Mouse (Mus musculus): ENCODE measurements at regions not wholly inside any gene's neighbourhood (a gene's known extent, or its start where the extent isn't known, plus 50 kb on each side); places are given as distances from the start of the nearest gene placed in this dataset.

DNA sequence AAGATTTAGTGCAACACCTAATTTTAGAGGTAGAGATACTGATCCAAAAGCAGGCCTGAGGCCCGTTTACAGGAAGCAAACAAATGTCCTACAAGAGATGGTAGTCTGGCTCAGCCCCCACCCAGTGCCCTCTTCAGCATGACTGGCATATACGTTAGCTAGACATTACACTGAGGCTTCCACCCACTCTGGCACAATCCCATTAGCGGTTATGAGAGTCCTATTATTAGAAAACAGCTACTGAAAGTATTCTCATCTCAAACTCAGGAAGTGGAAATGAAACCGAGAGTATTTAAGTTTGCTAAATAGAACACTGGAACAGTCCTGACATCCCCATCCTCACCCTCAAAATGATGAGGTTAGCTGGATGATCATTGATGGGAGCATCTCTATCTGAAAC lies 192.3 kb upstream of the Nrp1 start:
- in situ Hi-C loops (cut with MboI; ENCODE audit: low sequenced_read_pairs in 2 of 2, unreplicated experiment in 2 of 2), result no loop called here
- TF ChIP-seq ZC3H11A (IDR thresholded peaks at IDR 0.05; ENCODE audit: borderline replicate concordance, low read depth, low read length) (no peak), ZNF384 (IDR thresholded peaks at IDR 0.05; ENCODE audit: low read depth, low read length) (no peak)
- H3K9me3 ChIP-seq (ENCODE audit: control insufficient read depth, insufficient read depth, low read depth, low read length), result no peaks in the 10 kb centered on the region
- H3K4me1 ChIP-seq (ENCODE audit: control insufficient read depth in 2 of 2, insufficient read depth in 2 of 2, low read length in 2 of 2, poor library complexity in 1 of 2), result no peaks in the 10 kb centered on the region
- DNase-seq (ENCODE audit: low read depth, low spot score), result no peak
- H3K4me3 ChIP-seq (ENCODE audit: insufficient read depth in 1 of 2, low read depth in 1 of 2, low read length in 2 of 2, poor library complexity in 1 of 2, severe bottlenecking in 1 of 2), result no peak overlapping the region
- H3K27ac ChIP-seq (ENCODE audit: insufficient read depth, low read depth, low read length, poor library complexity, severe bottlenecking), result no peak overlapping the region
- no peak overlapping the region for H3K9ac ChIP-seq (ENCODE audit: insufficient read depth, low read depth, low read length, poor library complexity, severe bottlenecking)
- no peaks in the 10 kb centered on the region for H3K36me3 ChIP-seq (ENCODE audit: control insufficient read depth, insufficient read depth, low read length, poor library complexity, severe bottlenecking)

DNA sequence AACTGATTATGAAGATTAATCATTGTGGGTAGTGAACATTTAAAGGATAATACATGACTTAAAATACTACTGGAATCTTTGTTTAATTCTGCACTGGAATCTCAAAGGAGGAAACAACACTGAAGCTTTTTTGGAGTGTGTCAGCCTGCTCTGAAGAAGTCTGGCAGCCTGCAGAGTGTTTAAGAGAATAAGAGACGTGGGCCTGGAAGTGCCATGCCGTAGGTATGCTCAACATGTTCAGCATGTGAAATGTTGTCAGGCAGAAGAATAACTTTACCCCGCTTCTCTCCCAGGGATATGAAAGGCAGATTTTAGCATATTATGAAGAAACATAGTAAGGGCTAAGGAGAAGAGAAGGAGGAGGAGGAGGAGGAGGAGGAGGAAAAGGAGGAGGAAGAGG lies 189.6 kb upstream of the Nrp1 start:
- no peak overlapping the region for H3K27ac ChIP-seq (ENCODE audit: insufficient read depth, low read depth, low read length, poor library complexity, severe bottlenecking)
- in situ Hi-C loops (cut with MboI; ENCODE audit: low sequenced_read_pairs in 2 of 2, unreplicated experiment in 2 of 2), result no loop called here
- no peaks in the 10 kb centered on the region for H3K36me3 ChIP-seq (ENCODE audit: control insufficient read depth, insufficient read depth, low read length, poor library complexity, severe bottlenecking)
- H3K9me3 ChIP-seq (ENCODE audit: control insufficient read depth, insufficient read depth, low read depth, low read length), result no peaks in the 10 kb centered on the region
- TF ChIP-seq ZNF384 (IDR thresholded peaks at IDR 0.05; ENCODE audit: low read depth, low read length) (no peak), ZC3H11A (IDR thresholded peaks at IDR 0.05; ENCODE audit: borderline replicate concordance, low read depth, low read length) (no peak), CHD2 (IDR thresholded peaks at IDR 0.05; ENCODE audit: low read depth, low read length) (no peak), MAFK (IDR thresholded peaks at IDR 0.05; ENCODE audit: insufficient read depth, low read depth, low read length) (no peak), HCFC1 (IDR thresholded peaks at IDR 0.05; ENCODE audit: borderline replicate concordance, insufficient read depth, low read length) (no peak)
- DNase-seq (ENCODE audit: low read depth, low spot score), result no peak
- H3K4me1 ChIP-seq (ENCODE audit: control insufficient read depth in 2 of 2, insufficient read depth in 2 of 2, low read length in 2 of 2, poor library complexity in 1 of 2), result no peaks in the 10 kb centered on the region
- H3K9ac ChIP-seq (ENCODE audit: insufficient read depth, low read depth, low read length, poor library complexity, severe bottlenecking), result no peak overlapping the region
- no peak overlapping the region for H3K4me3 ChIP-seq (ENCODE audit: insufficient read depth in 1 of 2, low read depth in 1 of 2, low read length in 2 of 2, poor library complexity in 1 of 2, severe bottlenecking in 1 of 2)

GRCm38 (mm10) chr8:128171116-128171515 lies 187.3 kb upstream of the Nrp1 start:
- no peak overlapping the region for H3K9ac ChIP-seq (ENCODE audit: insufficient read depth, low read depth, low read length, poor library complexity, severe bottlenecking)
- TF ChIP-seq ZC3H11A (IDR thresholded peaks at IDR 0.05; ENCODE audit: borderline replicate concordance, low read depth, low read length), result no peak
- no peak for TF ChIP-seq ZNF384 (IDR thresholded peaks at IDR 0.05; ENCODE audit: low read depth, low read length)
- TF ChIP-seq HCFC1 (IDR thresholded peaks at IDR 0.05; ENCODE audit: borderline replicate concordance, insufficient read depth, low read length), result no peak
- H3K27ac ChIP-seq (ENCODE audit: insufficient read depth, low read depth, low read length, poor library complexity, severe bottlenecking), result no peak overlapping the region
- H3K9me3 ChIP-seq (ENCODE audit: control insufficient read depth, insufficient read depth, low read depth, low read length), result no peaks in the 10 kb centered on the region
- H3K4me1 ChIP-seq (ENCODE audit: control insufficient read depth in 2 of 2, insufficient read depth in 2 of 2, low read length in 2 of 2, poor library complexity in 1 of 2), result no peaks in the 10 kb centered on the region
- H3K4me3 ChIP-seq (ENCODE audit: insufficient read depth in 1 of 2, low read depth in 1 of 2, low read length in 2 of 2, poor library complexity in 1 of 2, severe bottlenecking in 1 of 2), result no peak overlapping the region
- in situ Hi-C loops (cut with MboI; ENCODE audit: low sequenced_read_pairs in 2 of 2, unreplicated experiment in 2 of 2), result no loop called here
- DNase-seq (ENCODE audit: low read depth, low spot score), result no peak
- H3K36me3 ChIP-seq (ENCODE audit: control insufficient read depth, insufficient read depth, low read length, poor library complexity, severe bottlenecking), result no peaks in the 10 kb centered on the region

GRCm38 (mm10) chr8:128180214-128180613 lies 178.2 kb upstream of the Nrp1 start:
- H3K4me1 ChIP-seq (ENCODE audit: control insufficient read depth in 2 of 2, insufficient read depth in 2 of 2, low read length in 2 of 2, poor library complexity in 1 of 2), result peaks cover 0 to 3% of the 10 kb centered on the region in 2 experiments; a peak in 1 of 4 replicates
- H3K9ac ChIP-seq (ENCODE audit: insufficient read depth, low read depth, low read length, poor library complexity, severe bottlenecking), result no peak overlapping the region
- H3K9me3 ChIP-seq (ENCODE audit: control insufficient read depth, insufficient read depth, low read depth, low read length), result no peaks in the 10 kb centered on the region
- H3K27ac ChIP-seq (ENCODE audit: insufficient read depth, low read depth, low read length, poor library complexity, severe bottlenecking), result no peak overlapping the region
- no peak overlapping the region for H3K4me3 ChIP-seq (ENCODE audit: insufficient read depth in 1 of 2, low read depth in 1 of 2, low read length in 2 of 2, poor library complexity in 1 of 2, severe bottlenecking in 1 of 2)
- TF ChIP-seq CHD2 (IDR thresholded peaks at IDR 0.05; ENCODE audit: low read depth, low read length), result no peak
- no peak for TF ChIP-seq MAFK (IDR thresholded peaks at IDR 0.05; ENCODE audit: insufficient read depth, low read depth, low read length)
- no peak for TF ChIP-seq ZC3H11A (IDR thresholded peaks at IDR 0.05; ENCODE audit: borderline replicate concordance, low read depth, low read length)
- TF ChIP-seq ZNF384 (IDR thresholded peaks at IDR 0.05; ENCODE audit: low read depth, low read length), result no peak
- TF ChIP-seq HCFC1 (IDR thresholded peaks at IDR 0.05; ENCODE audit: borderline replicate concordance, insufficient read depth, low read length), result no peak
- DNase-seq (ENCODE audit: low read depth, low spot score), result no peak
- in situ Hi-C loops (cut with MboI; ENCODE audit: low sequenced_read_pairs in 2 of 2, unreplicated experiment in 2 of 2), result no loop called here
- H3K36me3 ChIP-seq (ENCODE audit: control insufficient read depth, insufficient read depth, low read length, poor library complexity, severe bottlenecking), result no peaks in the 10 kb centered on the region

DNA sequence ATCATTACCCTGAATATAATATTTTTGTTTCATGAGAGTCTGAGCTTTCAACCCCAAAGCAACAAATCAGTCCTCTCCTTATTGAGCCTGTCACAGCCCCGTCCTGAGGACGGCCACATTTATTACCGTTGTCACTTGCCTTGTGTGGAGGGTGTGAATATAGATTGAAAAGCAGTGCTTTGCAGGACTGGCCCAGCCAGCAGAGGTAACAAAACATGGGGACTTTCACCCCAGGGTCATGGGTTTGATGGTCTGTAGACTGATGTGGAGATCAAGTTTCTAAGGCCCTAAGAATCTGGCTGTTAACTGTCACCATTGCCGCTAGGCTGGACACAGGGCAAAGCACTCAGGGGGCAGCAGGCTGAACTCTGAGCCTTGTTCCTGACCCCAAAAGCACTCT lies 175.3 kb upstream of the Nrp1 start:
- no peak overlapping the region for H3K27ac ChIP-seq (ENCODE audit: insufficient read depth, low read depth, low read length, poor library complexity, severe bottlenecking)
- no peak overlapping the region for H3K4me3 ChIP-seq (ENCODE audit: insufficient read depth in 1 of 2, low read depth in 1 of 2, low read length in 2 of 2, poor library complexity in 1 of 2, severe bottlenecking in 1 of 2)
- TF ChIP-seq ZC3H11A (IDR thresholded peaks at IDR 0.05; ENCODE audit: borderline replicate concordance, low read depth, low read length), result no peak
- no peak for TF ChIP-seq HCFC1 (IDR thresholded peaks at IDR 0.05; ENCODE audit: borderline replicate concordance, insufficient read depth, low read length)
- no peak for TF ChIP-seq ZNF384 (IDR thresholded peaks at IDR 0.05; ENCODE audit: low read depth, low read length)
- TF ChIP-seq CHD2 (IDR thresholded peaks at IDR 0.05; ENCODE audit: low read depth, low read length), result no peak
- TF ChIP-seq MAFK (IDR thresholded peaks at IDR 0.05; ENCODE audit: insufficient read depth, low read depth, low read length), result no peak
- peaks cover 0 to 3% of the 10 kb centered on the region in 2 experiments; a peak in 1 of 4 replicates for H3K4me1 ChIP-seq (ENCODE audit: control insufficient read depth in 2 of 2, insufficient read depth in 2 of 2, low read length in 2 of 2, poor library complexity in 1 of 2)
- no peaks in the 10 kb centered on the region for H3K9me3 ChIP-seq (ENCODE audit: control insufficient read depth, insufficient read depth, low read depth, low read length)
- in situ Hi-C loops (cut with MboI; ENCODE audit: low sequenced_read_pairs in 2 of 2, unreplicated experiment in 2 of 2), result no loop called here
- no peaks in the 10 kb centered on the region for H3K36me3 ChIP-seq (ENCODE audit: control insufficient read depth, insufficient read depth, low read length, poor library complexity, severe bottlenecking)
- no peak overlapping the region for H3K9ac ChIP-seq (ENCODE audit: insufficient read depth, low read depth, low read length, poor library complexity, severe bottlenecking)
- DNase-seq (ENCODE audit: low read depth, low spot score), result no peak

All from ES-E14 (cell line).